Mouse (Mus musculus): ENCODE measurements around the gene Jpt1. TPM values are rescaled to one million over a fixed set of nuclear protein-coding genes. Genes with fewer than 3 reads are reported as not detected.
"Not testable (repeated sequence)": the region's sequence is repeated elsewhere in the genome, so short reads cannot be mapped to it uniquely, and the experiment has no call there.

Gene Jpt1
- polyA plus RNA-seq, 1 experiment from 2014 or later: 870 TPM

GRCm38 (mm10) chr11:115460976-115461375 lies 53.2 kb downstream of the Jpt1 start:
- no peaks in the 10 kb centered on the region for H3K27me3 ChIP-seq (ENCODE audit: control insufficient read depth, insufficient read depth, low read length)

GRCm38 (mm10) chr11:115457405-115457804 lies 56.8 kb downstream of the Jpt1 start:
- Histone ChIP-seq H3K4me2 (ENCODE audit: low read depth) (no peak overlapping the region), H3K27me3 (ENCODE audit: control insufficient read depth, insufficient read depth, low read length) (no peaks in the 10 kb centered on the region), H3K9ac (ENCODE audit: low read length) (no peak overlapping the region), H3K9me3 (ENCODE audit: control insufficient read depth, low read length) (no peaks in the 10 kb centered on the region), H3K27ac (ENCODE audit: low read depth, low read length) (no peak overlapping the region), H3K4me3 (ENCODE audit: low read depth, low read length) (no peak overlapping the region), H3K36me3 (ENCODE audit: control insufficient read depth, insufficient read depth, low read length) (no peaks in the 10 kb centered on the region), H3K4me1 (ENCODE audit: control insufficient read depth, insufficient read depth, low read length) (no peaks in the 10 kb centered on the region)
- ATAC-seq (ENCODE audit: insufficient read depth, low FRiP score, low TSS enrichment): no peak
- peak; percentile 18 for DNase-seq (ENCODE audit: low spot score)
- WGBS: 39% methylated on average over 6 of the region's 6 CpGs

More at GRCm38 (mm10) chr11:115460976-115461375, 53.2 kb downstream of the Jpt1 start:
- H3K27ac ChIP-seq (ENCODE audit: low read depth, low read length): no peak overlapping the region
- no peaks in the 10 kb centered on the region for H3K36me3 ChIP-seq (ENCODE audit: control insufficient read depth, insufficient read depth, low read length)
- 20% methylated on average over 8 of the region's 8 CpGs for WGBS
- no peaks in the 10 kb centered on the region for H3K4me1 ChIP-seq (ENCODE audit: control insufficient read depth, insufficient read depth, low read length)
- no peak overlapping the region for H3K4me3 ChIP-seq (ENCODE audit: low read depth, low read length)
- ATAC-seq (ENCODE audit: insufficient read depth, low FRiP score, low TSS enrichment) (no peak), DNase-seq (ENCODE audit: low spot score) (no peak)
- H3K9ac ChIP-seq (ENCODE audit: low read length): no peak overlapping the region
- H3K4me2 ChIP-seq (ENCODE audit: low read depth): no peak overlapping the region
- H3K9me3 ChIP-seq (ENCODE audit: control insufficient read depth, low read length): no peaks in the 10 kb centered on the region

- no peaks in the 10 kb centered on the region for H3K36me3 ChIP-seq (ENCODE audit: control insufficient read depth, insufficient read depth, low read length)
- H3K9ac ChIP-seq (ENCODE audit: low read length): no peak overlapping the region
- no peak overlapping the region for H3K4me3 ChIP-seq (ENCODE audit: low read depth, low read length)
- no peak overlapping the region for H3K4me2 ChIP-seq (ENCODE audit: low read depth)
- H3K4me1 ChIP-seq (ENCODE audit: control insufficient read depth, insufficient read depth, low read length): no peaks in the 10 kb centered on the region
- H3K27ac ChIP-seq (ENCODE audit: low read depth, low read length): no peak overlapping the region
- 94% methylated on average over 5 of the region's 5 CpGs for WGBS
- no peaks in the 10 kb centered on the region for H3K27me3 ChIP-seq (ENCODE audit: control insufficient read depth, insufficient read depth, low read length)
- ATAC-seq (ENCODE audit: insufficient read depth, low FRiP score, low TSS enrichment): no peak
- no peaks in the 10 kb centered on the region for H3K9me3 ChIP-seq (ENCODE audit: control insufficient read depth, low read length)
- DNase-seq (ENCODE audit: low spot score): no peak
Measured at GRCm38 (mm10) chr11:115456182-115456581, 58.0 kb downstream of the Jpt1 start.

GRCm38 (mm10) chr11:115455619-115456018 lies 58.6 kb downstream of the Jpt1 start:
- Histone ChIP-seq H3K4me2 (ENCODE audit: low read depth) (no peak overlapping the region), H3K9ac (ENCODE audit: low read length) (no peak overlapping the region), H3K4me3 (ENCODE audit: low read depth, low read length) (no peak overlapping the region), H3K36me3 (ENCODE audit: control insufficient read depth, insufficient read depth, low read length) (no peaks in the 10 kb centered on the region), H3K27me3 (ENCODE audit: control insufficient read depth, insufficient read depth, low read length) (no peaks in the 10 kb centered on the region), H3K4me1 (ENCODE audit: control insufficient read depth, insufficient read depth, low read length) (no peaks in the 10 kb centered on the region), H3K9me3 (ENCODE audit: control insufficient read depth, low read length) (no peaks in the 10 kb centered on the region), H3K27ac (ENCODE audit: low read depth, low read length) (no peak overlapping the region)
- ATAC-seq (ENCODE audit: insufficient read depth, low FRiP score, low TSS enrichment): no peak
- WGBS: 86% methylated on average over 15 of the region's 15 CpGs
- DNase-seq (ENCODE audit: low spot score): no peak

GRCm38 (mm10) chr11:115454822-115455221 lies 59.4 kb downstream of the Jpt1 start:
- not testable (repeated sequence) for H3K9ac ChIP-seq (ENCODE audit: low read length); H3K4me2 ChIP-seq (ENCODE audit: low read depth); DNase-seq (ENCODE audit: low spot score); ATAC-seq (ENCODE audit: insufficient read depth, low FRiP score, low TSS enrichment); H3K27ac ChIP-seq (ENCODE audit: low read depth, low read length); H3K4me3 ChIP-seq (ENCODE audit: low read depth, low read length); H3K27me3 ChIP-seq (ENCODE audit: control insufficient read depth, insufficient read depth, low read length); H3K36me3 ChIP-seq (ENCODE audit: control insufficient read depth, insufficient read depth, low read length); H3K9me3 ChIP-seq (ENCODE audit: control insufficient read depth, low read length); H3K4me1 ChIP-seq (ENCODE audit: control insufficient read depth, insufficient read depth, low read length)
- 86% methylated on average over 6 of the region's 6 CpGs for WGBS

GRCm38 (mm10) chr11:115453306-115453705 lies 60.9 kb downstream of the Jpt1 start:
- ATAC-seq (ENCODE audit: insufficient read depth, low FRiP score, low TSS enrichment) (no peak), DNase-seq (ENCODE audit: low spot score) (no peak)
- H3K4me1 ChIP-seq (ENCODE audit: control insufficient read depth, insufficient read depth, low read length): no peaks in the 10 kb centered on the region
- WGBS: 75% methylated on average over 4 of the region's 4 CpGs
- H3K9ac ChIP-seq (ENCODE audit: low read length): no peak overlapping the region
- no peaks in the 10 kb centered on the region for H3K9me3 ChIP-seq (ENCODE audit: control insufficient read depth, low read length)
- no peak overlapping the region for H3K4me3 ChIP-seq (ENCODE audit: low read depth, low read length)
- no peaks in the 10 kb centered on the region for H3K36me3 ChIP-seq (ENCODE audit: control insufficient read depth, insufficient read depth, low read length)
- H3K27me3 ChIP-seq (ENCODE audit: control insufficient read depth, insufficient read depth, low read length): no peaks in the 10 kb centered on the region
- H3K4me2 ChIP-seq (ENCODE audit: low read depth): no peak overlapping the region
- no peak overlapping the region for H3K27ac ChIP-seq (ENCODE audit: low read depth, low read length)

- H3K9me3 ChIP-seq (ENCODE audit: control insufficient read depth, low read length): no peaks in the 10 kb centered on the region
- no peak for DNase-seq (ENCODE audit: low spot score)
- no peak overlapping the region for H3K27ac ChIP-seq (ENCODE audit: low read depth, low read length)
- ATAC-seq (ENCODE audit: insufficient read depth, low FRiP score, low TSS enrichment): no peak
- no peak overlapping the region for H3K4me3 ChIP-seq (ENCODE audit: low read depth, low read length)
- no peaks in the 10 kb centered on the region for H3K27me3 ChIP-seq (ENCODE audit: control insufficient read depth, insufficient read depth, low read length)
- H3K4me1 ChIP-seq (ENCODE audit: control insufficient read depth, insufficient read depth, low read length): no peaks in the 10 kb centered on the region
- no peaks in the 10 kb centered on the region for H3K36me3 ChIP-seq (ENCODE audit: control insufficient read depth, insufficient read depth, low read length)
- no peak overlapping the region for H3K9ac ChIP-seq (ENCODE audit: low read length)
- WGBS: 89% methylated on average over 7 of the region's 7 CpGs
- H3K4me2 ChIP-seq (ENCODE audit: low read depth): no peak overlapping the region
Measured at GRCm38 (mm10) chr11:115452281-115452860, 61.8 kb downstream of the Jpt1 start.

GRCm38 (mm10) chr11:115451781-115452241 lies 62.4 kb downstream of the Jpt1 start:
- Histone ChIP-seq H3K4me2 (ENCODE audit: low read depth) (no peak overlapping the region), H3K27ac (ENCODE audit: low read depth, low read length) (no peak overlapping the region), H3K9ac (ENCODE audit: low read length) (no peak overlapping the region), H3K4me1 (ENCODE audit: control insufficient read depth, insufficient read depth, low read length) (no peaks in the 10 kb centered on the region), H3K36me3 (ENCODE audit: control insufficient read depth, insufficient read depth, low read length) (no peaks in the 10 kb centered on the region), H3K27me3 (ENCODE audit: control insufficient read depth, insufficient read depth, low read length) (no peaks in the 10 kb centered on the region), H3K4me3 (ENCODE audit: low read depth, low read length) (no peak overlapping the region), H3K9me3 (ENCODE audit: control insufficient read depth, low read length) (no peaks in the 10 kb centered on the region)
- ATAC-seq (ENCODE audit: insufficient read depth, low FRiP score, low TSS enrichment) (no peak), DNase-seq (ENCODE audit: low spot score) (no peak)
- WGBS: 91% methylated on average over 8 of the region's 8 CpGs

- ATAC-seq (ENCODE audit: insufficient read depth, low FRiP score, low TSS enrichment): no peak
- Histone ChIP-seq H3K4me2 (ENCODE audit: low read depth) (no peak overlapping the region), H3K4me1 (ENCODE audit: control insufficient read depth, insufficient read depth, low read length) (no peaks in the 10 kb centered on the region), H3K27me3 (ENCODE audit: control insufficient read depth, insufficient read depth, low read length) (no peaks in the 10 kb centered on the region), H3K4me3 (ENCODE audit: low read depth, low read length) (no peak overlapping the region), H3K27ac (ENCODE audit: low read depth, low read length) (no peak overlapping the region), H3K9me3 (ENCODE audit: control insufficient read depth, low read length) (no peaks in the 10 kb centered on the region), H3K36me3 (ENCODE audit: control insufficient read depth, insufficient read depth, low read length) (no peaks in the 10 kb centered on the region), H3K9ac (ENCODE audit: low read length) (no peak overlapping the region)
- DNase-seq (ENCODE audit: low spot score): no peak
- 92% methylated on average over 7 of the region's 7 CpGs for WGBS
Measured at GRCm38 (mm10) chr11:115450176-115450575, 64.0 kb downstream of the Jpt1 start.

Data from neural tube, embryonic 11.5 days (tissue).